Comparison of ENCODE assay signal across 17 mouse cellular contexts in genomic region chr5:19964113-19964512, GRCm38 (mm10).
"Had no signal": no experiment of that assay in that cellular context is flagged by ENCODE, and none has a peak within 500 bp of the region (broad histone marks: within the 10 kb centered on the region; RNA-seq: fewer than 3 reads in every experiment).

No protein-coding gene starts in this region.

- ATAC-seq: liver, postnatal 0 days; midbrain, embryonic 13.5 days; midbrain, embryonic 15.5 days had no signal

- H3K4me1 ChIP-seq: lung, embryonic 15.5 days; megakaryocyte, embryonic 14.5 days; midbrain, embryonic 13.5 days; midbrain, embryonic 15.5 days; neural tube, embryonic 12.5 days; stomach, embryonic 15.5 days had no signal

- H3K27ac ChIP-seq: lung, embryonic 15.5 days; macrophage; midbrain, embryonic 13.5 days; midbrain, embryonic 15.5 days; neural tube, embryonic 12.5 days; stomach, embryonic 15.5 days; stomach, postnatal 0 days had no signal

- H3K4me3 ChIP-seq: lung, embryonic 15.5 days; megakaryocyte, embryonic 14.5 days; midbrain, embryonic 13.5 days; midbrain, embryonic 15.5 days; neural tube, embryonic 12.5 days; stomach, embryonic 15.5 days had no signal

- H3K4me2 ChIP-seq: lung, embryonic 15.5 days; midbrain, embryonic 11.5 days; midbrain, embryonic 13.5 days; midbrain, embryonic 15.5 days; neural tube, embryonic 12.5 days; stomach, embryonic 15.5 days had no signal

- H3K27me3 ChIP-seq: lung, embryonic 15.5 days; megakaryocyte, embryonic 14.5 days; midbrain, embryonic 13.5 days; midbrain, embryonic 15.5 days; neural tube, embryonic 12.5 days; stomach, embryonic 15.5 days had no signal

- H3K9ac ChIP-seq: liver, postnatal 0 days; lung, embryonic 15.5 days; midbrain, embryonic 13.5 days; midbrain, embryonic 15.5 days; neural tube, embryonic 12.5 days; stomach, embryonic 15.5 days had no signal

- H3K9me3 ChIP-seq: lung, embryonic 15.5 days; megakaryocyte, embryonic 14.5 days; midbrain, embryonic 13.5 days; midbrain, embryonic 15.5 days; neural tube, embryonic 12.5 days; stomach, embryonic 15.5 days had no signal

- H3K36me3 ChIP-seq: lung, embryonic 15.5 days; midbrain, embryonic 13.5 days; midbrain, embryonic 15.5 days; neural tube, embryonic 12.5 days; stomach, embryonic 15.5 days had no signal

- DNase-seq: liver, postnatal 0 days; lung, adult 2 months; lung, postnatal 14 days; lung, postnatal 36 days; right cerebral cortex, postnatal 14 days; thymus, adult 2 months; thymus, postnatal 25 days; thymus, postnatal 4 days had no signal
